Mouse (Mus musculus): ENCODE measurements around the gene Ttll1. TPM values are rescaled to one million over a fixed set of nuclear protein-coding genes. Genes with fewer than 3 reads are reported as not detected.

Gene Ttll1
- polyA plus RNA-seq, 1 experiment from 2014 or later: 23.1 TPM

DNA sequence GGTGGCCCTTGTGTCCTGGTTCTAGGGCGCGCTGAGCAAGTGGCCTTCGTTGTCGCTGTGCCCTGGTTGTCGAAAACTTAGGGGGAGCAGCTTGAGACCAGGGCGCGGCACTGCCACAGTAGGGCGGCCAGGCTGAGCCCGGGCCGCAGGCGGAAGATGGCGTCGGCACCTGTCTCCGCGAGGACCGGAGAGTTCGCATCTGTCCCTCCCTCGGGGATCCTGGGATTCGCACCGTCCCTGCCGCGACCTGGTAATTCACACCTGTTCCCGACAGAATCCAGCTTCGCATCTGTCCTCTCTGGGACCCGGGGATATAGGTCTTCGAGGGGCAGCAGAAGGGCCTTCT lies 16.4 kb upstream of the Ttll1 start:
- WGBS: under 1% methylated on average over 26 of the region's 26 CpGs
- peak; percentile 23; the same call in 1 of the 2 replicates for ATAC-seq (ENCODE audit: low read depth)
- peaks cover 29% of the 10 kb centered on the region; the same call in 1 of the 2 replicates for H3K27me3 ChIP-seq (ENCODE audit: control insufficient read depth, insufficient read depth, low read depth, low read length)
- H3K4me1 ChIP-seq (replicated peaks; ENCODE audit: control insufficient read depth, insufficient read depth, low read length): peaks cover 19% of the 10 kb centered on the region
- H3K36me3 ChIP-seq (ENCODE audit: control insufficient read depth, insufficient read depth, low read length): no peaks in the 10 kb centered on the region
- no peak overlapping the region for H3K27ac ChIP-seq (ENCODE audit: low read length)
- H3K4me2 ChIP-seq (ENCODE audit: low read depth, low read length): peak overlapping the region; percentile 80
- H3K9me3 ChIP-seq (ENCODE audit: control insufficient read depth, low read length): no peaks in the 10 kb centered on the region
- peak overlapping the region; percentile 59 for H3K4me3 ChIP-seq (ENCODE audit: low read length)
- H3K9ac ChIP-seq (ENCODE audit: low read length): peak overlapping the region; percentile 67

GRCm38 (mm10) chr15:83526424-83527091 lies 15.9 kb upstream of the Ttll1 start, which contains the start of gene Bik:
Bik (plus strand) TSS chr15:83526862.
- Histone ChIP-seq H3K4me1 (replicated peaks; ENCODE audit: control insufficient read depth, insufficient read depth, low read length) (peaks cover 18% of the 10 kb centered on the region), H3K9ac (ENCODE audit: low read length) (peak within 1 kb of the TSS; percentile 67), H3K36me3 (ENCODE audit: control insufficient read depth, insufficient read depth, low read length) (no peaks in the 10 kb centered on the region), H3K27ac (ENCODE audit: low read length) (no peak within 1 kb of the TSS), H3K27me3 (ENCODE audit: control insufficient read depth, insufficient read depth, low read depth, low read length) (peaks cover 29% of the 10 kb centered on the region; the same call in 1 of the 2 replicates), H3K4me3 (ENCODE audit: low read length) (peak within 1 kb of the TSS; percentile 59), H3K4me2 (ENCODE audit: low read depth, low read length) (peak within 1 kb of the TSS; percentile 80), H3K9me3 (ENCODE audit: control insufficient read depth, low read length) (no peaks in the 10 kb centered on the region)
- whole genome bisulfite sequencing: under 1% methylated on average over 45 of the region's 45 CpGs
- peak; percentile 79; the same call in 1 of the 2 replicates for ATAC-seq (ENCODE audit: low read depth)

- Histone ChIP-seq H3K36me3 (ENCODE audit: control insufficient read depth, insufficient read depth, low read length) (no peaks in the 10 kb centered on the region), H3K4me3 (ENCODE audit: low read length) (no peak overlapping the region), H3K9ac (ENCODE audit: low read length) (no peak overlapping the region), H3K27me3 (ENCODE audit: control insufficient read depth, insufficient read depth, low read depth, low read length) (peaks cover 29% of the 10 kb centered on the region; the same call in 1 of the 2 replicates), H3K4me2 (ENCODE audit: low read depth, low read length) (no peak overlapping the region), H3K27ac (ENCODE audit: low read length) (no peak overlapping the region), H3K4me1 (replicated peaks; ENCODE audit: control insufficient read depth, insufficient read depth, low read length) (peaks cover 6% of the 10 kb centered on the region), H3K9me3 (ENCODE audit: control insufficient read depth, low read length) (no peaks in the 10 kb centered on the region)
- 76% methylated on average over 3 of the region's 3 CpGs for WGBS
- no peak for ATAC-seq (ENCODE audit: low read depth)
These were observed 13.6 kb upstream of the Ttll1 start for GRCm38 (mm10) chr15:83524333-83524729.

GRCm38 (mm10) chr15:83523638-83524332 lies 13.1 kb upstream of the Ttll1 start:
- peaks cover 29% of the 10 kb centered on the region; the same call in 1 of the 2 replicates for H3K27me3 ChIP-seq (ENCODE audit: control insufficient read depth, insufficient read depth, low read depth, low read length)
- H3K4me2 ChIP-seq (ENCODE audit: low read depth, low read length): no peak overlapping the region
- H3K4me1 ChIP-seq (replicated peaks; ENCODE audit: control insufficient read depth, insufficient read depth, low read length): peaks cover 6% of the 10 kb centered on the region
- H3K9ac ChIP-seq (ENCODE audit: low read length): no peak overlapping the region
- WGBS: 47% methylated on average over 14 of the region's 14 CpGs
- no peaks in the 10 kb centered on the region for H3K9me3 ChIP-seq (ENCODE audit: control insufficient read depth, low read length)
- H3K27ac ChIP-seq (ENCODE audit: low read length): no peak overlapping the region
- ATAC-seq (ENCODE audit: low read depth): no peak
- H3K4me3 ChIP-seq (ENCODE audit: low read length): no peak overlapping the region
- H3K36me3 ChIP-seq (ENCODE audit: control insufficient read depth, insufficient read depth, low read length): no peaks in the 10 kb centered on the region

DNA sequence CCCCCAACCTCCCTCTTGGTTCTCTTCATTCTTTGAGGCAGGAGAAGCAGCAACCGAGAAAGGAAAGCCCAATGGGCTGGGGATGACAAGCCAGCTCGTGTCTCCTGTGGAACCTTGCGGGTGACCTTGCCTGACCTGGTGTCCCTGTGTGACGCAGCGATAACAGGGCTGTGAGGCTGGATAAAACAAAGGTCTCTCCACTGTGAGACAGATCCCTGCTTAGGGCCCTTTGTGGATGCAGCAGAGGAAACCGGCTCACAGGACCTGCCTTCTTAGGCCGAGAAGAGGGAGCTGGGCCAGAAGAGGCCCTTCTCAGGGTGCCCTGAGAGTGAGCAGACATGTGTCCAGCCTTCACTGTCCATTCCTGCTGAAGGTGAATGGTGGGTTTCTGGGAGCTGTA lies 12.5 kb upstream of the Ttll1 start:
- Histone ChIP-seq H3K4me3 (ENCODE audit: low read length) (no peak overlapping the region), H3K9ac (ENCODE audit: low read length) (no peak overlapping the region), H3K4me2 (ENCODE audit: low read depth, low read length) (no peak overlapping the region), H3K4me1 (replicated peaks; ENCODE audit: control insufficient read depth, insufficient read depth, low read length) (peaks cover 6% of the 10 kb centered on the region), H3K9me3 (ENCODE audit: control insufficient read depth, low read length) (no peaks in the 10 kb centered on the region), H3K36me3 (ENCODE audit: control insufficient read depth, insufficient read depth, low read length) (no peaks in the 10 kb centered on the region), H3K27ac (ENCODE audit: low read length) (no peak overlapping the region), H3K27me3 (ENCODE audit: control insufficient read depth, insufficient read depth, low read depth, low read length) (peaks cover 27% of the 10 kb centered on the region; the same call in 1 of the 2 replicates)
- ATAC-seq (ENCODE audit: low read depth): no peak
- 34% methylated on average over 7 of the region's 7 CpGs for WGBS

DNA sequence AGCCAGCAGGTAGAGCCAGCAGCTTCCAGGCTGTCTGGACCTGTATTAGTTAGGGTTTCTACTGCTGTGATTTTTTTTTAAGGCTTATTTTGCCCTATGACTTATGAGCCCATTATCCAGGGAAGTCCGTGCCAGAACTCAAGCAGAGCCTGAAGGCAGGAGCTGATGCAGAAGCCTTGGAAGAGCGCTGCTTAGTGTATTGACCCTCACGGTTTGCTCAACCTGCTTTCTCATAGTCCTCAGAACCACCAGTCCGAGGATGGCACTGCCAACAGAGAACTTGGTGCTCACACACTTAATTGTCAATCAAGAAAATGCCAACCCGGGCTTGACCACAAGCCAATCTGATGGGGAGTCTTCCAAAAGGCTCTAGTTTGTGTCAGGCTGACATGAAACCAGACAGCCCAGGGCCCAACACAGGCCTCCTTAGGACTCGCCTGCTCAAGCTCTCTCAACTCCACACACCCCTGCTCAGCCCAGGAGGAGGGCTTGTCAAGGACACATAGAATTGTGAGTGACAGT lies 10.2 kb upstream of the Ttll1 start:
- H3K27ac ChIP-seq (ENCODE audit: low read length): no peak overlapping the region
- 77% methylated on average over 6 of the region's 6 CpGs for WGBS
- H3K4me3 ChIP-seq (ENCODE audit: low read length): no peak overlapping the region
- H3K9me3 ChIP-seq (ENCODE audit: control insufficient read depth, low read length): no peaks in the 10 kb centered on the region
- H3K4me2 ChIP-seq (ENCODE audit: low read depth, low read length): no peak overlapping the region
- no peak overlapping the region for H3K9ac ChIP-seq (ENCODE audit: low read length)
- no peak for ATAC-seq (ENCODE audit: low read depth)
- H3K36me3 ChIP-seq (ENCODE audit: control insufficient read depth, insufficient read depth, low read length): no peaks in the 10 kb centered on the region
- H3K27me3 ChIP-seq (ENCODE audit: control insufficient read depth, insufficient read depth, low read depth, low read length): peaks cover 13% of the 10 kb centered on the region; the same call in 1 of the 2 replicates
- H3K4me1 ChIP-seq (replicated peaks; ENCODE audit: control insufficient read depth, insufficient read depth, low read length): no peaks in the 10 kb centered on the region; the same call in 1 of the 2 replicates

DNA sequence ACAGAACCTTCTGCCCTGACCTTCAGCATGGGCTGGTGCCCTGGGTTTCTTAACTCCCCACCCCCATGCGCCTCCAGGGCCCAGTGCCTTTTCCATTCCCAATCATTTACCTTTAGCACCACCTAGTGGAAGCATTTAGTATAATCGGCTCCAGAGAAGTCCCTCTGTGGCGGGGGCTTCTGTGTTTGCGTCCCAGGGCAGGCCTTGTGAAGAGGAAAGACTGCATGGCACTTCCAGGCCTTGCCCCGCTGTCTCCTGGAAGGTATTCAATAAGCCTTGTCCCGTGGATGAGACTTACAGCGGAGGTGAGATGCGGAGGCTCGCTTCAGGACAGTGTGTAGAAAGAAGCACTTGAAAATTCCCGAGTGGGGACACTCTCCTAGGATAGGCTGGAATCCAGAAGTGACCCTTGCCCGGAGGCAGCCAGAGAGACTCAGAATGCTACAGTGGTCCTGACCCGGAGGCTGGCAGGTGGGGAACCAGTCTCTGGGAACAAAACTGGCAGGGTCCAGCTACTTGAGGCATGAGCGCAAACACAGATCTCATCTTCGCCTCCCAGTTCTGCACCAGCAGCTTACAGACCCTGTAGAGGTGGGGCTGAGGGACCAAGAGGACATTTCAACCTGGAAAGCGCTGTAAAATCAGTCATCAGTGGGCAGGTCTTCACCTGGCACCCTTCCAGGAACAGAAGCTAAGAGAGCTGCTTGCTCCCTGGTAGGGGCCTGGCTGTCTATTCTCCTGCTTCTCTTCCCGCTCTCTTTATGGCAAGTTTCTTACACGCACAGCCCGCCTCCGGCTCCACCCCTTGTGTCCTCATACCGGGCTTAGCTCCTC lies 7.7 kb upstream of the Ttll1 start:
- Histone ChIP-seq H3K36me3 (ENCODE audit: control insufficient read depth, insufficient read depth, low read length) (no peaks in the 10 kb centered on the region), H3K9ac (ENCODE audit: low read length) (no peak overlapping the region), H3K4me3 (ENCODE audit: low read length) (no peak overlapping the region), H3K4me1 (replicated peaks; ENCODE audit: control insufficient read depth, insufficient read depth, low read length) (no peaks in the 10 kb centered on the region; the same call in 1 of the 2 replicates), H3K27me3 (ENCODE audit: control insufficient read depth, insufficient read depth, low read depth, low read length) (no peaks in the 10 kb centered on the region), H3K4me2 (ENCODE audit: low read depth, low read length) (peak overlapping the region; percentile 20), H3K9me3 (ENCODE audit: control insufficient read depth, low read length) (no peaks in the 10 kb centered on the region), H3K27ac (ENCODE audit: low read length) (no peak overlapping the region)
- peak; percentile 73 for ATAC-seq (ENCODE audit: low read depth)
- 30% methylated on average over 20 of the region's 20 CpGs for WGBS

GRCm38 (mm10) chr15:83515018-83515417 lies 4.3 kb upstream of the Ttll1 start:
- Histone ChIP-seq H3K27ac (ENCODE audit: low read length) (no peak overlapping the region), H3K4me1 (replicated peaks; ENCODE audit: control insufficient read depth, insufficient read depth, low read length) (peaks cover 3% of the 10 kb centered on the region; the same call in 1 of the 2 replicates), H3K9ac (ENCODE audit: low read length) (no peak overlapping the region), H3K4me3 (ENCODE audit: low read length) (no peak overlapping the region), H3K36me3 (ENCODE audit: control insufficient read depth, insufficient read depth, low read length) (no peaks in the 10 kb centered on the region), H3K4me2 (ENCODE audit: low read depth, low read length) (no peak overlapping the region), H3K27me3 (ENCODE audit: control insufficient read depth, insufficient read depth, low read depth, low read length) (no peaks in the 10 kb centered on the region), H3K9me3 (ENCODE audit: control insufficient read depth, low read length) (no peaks in the 10 kb centered on the region)
- WGBS: 56% methylated on average over 5 of the region's 5 CpGs
- ATAC-seq (ENCODE audit: low read depth): no peak
